Mouse (Mus musculus) testis, adult 2 months (tissue): ENCODE results near the gene H2-D1. TPM values are rescaled to one million over a fixed set of nuclear protein-coding genes. Genes with fewer than 3 reads are reported as not detected.

ENCODE experiments used
- H3K27ac ChIP-seq: fragments of 200-500 bp; 2 replicates; pipeline ENCODE4 v1.5.1; 2012; ENCODE audit warnings: low read depth, low read length; ENCODE audit not compliant: control insufficient read depth, insufficient read depth
- H3K27me3 ChIP-seq: fragments of 200-500 bp; 2 replicates; pipeline ENCODE4 v1.6.1; 2012; ENCODE audit warnings: mild to moderate bottlenecking, low read length, moderate library complexity; ENCODE audit not compliant: control insufficient read depth, insufficient read depth
- H3K36me3 ChIP-seq: fragments of 200-500 bp; 2 replicates; pipeline ENCODE4 v1.6.1; 2012; ENCODE audit warnings: mild to moderate bottlenecking, low read length; ENCODE audit not compliant: control insufficient read depth, insufficient read depth
- H3K4me1 ChIP-seq: fragments of 200-500 bp; 2 replicates; pipeline ENCODE4 v1.6.1; 2012; ENCODE audit warnings: low read length; ENCODE audit not compliant: control insufficient read depth, insufficient read depth
- H3K4me3 ChIP-seq: fragments of 200-500 bp; 2 replicates; pipeline ENCODE4 v1.5.1; 2012; ENCODE audit warnings: low read depth, mild to moderate bottlenecking, low read length, moderate library complexity, mixed read lengths; ENCODE audit not compliant: control insufficient read depth
- CTCF ChIP-seq: fragments of 200-500 bp; IDR thresholded peaks from 2 replicates; pipeline ENCODE4 v1.5.1; 2012; ENCODE audit warnings: low read depth, mild to moderate bottlenecking, inconsistent platforms, low read length, moderate library complexity; ENCODE audit not compliant: control insufficient read depth, insufficient read depth, insufficient replicate concordance
- POLR2A ChIP-seq: fragments of 200-500 bp; IDR thresholded peaks from 2 replicates; pipeline ENCODE4 v1.6.1; 2012; ENCODE audit warnings: low read depth, mild to moderate bottlenecking, inconsistent platforms, low read length, moderate library complexity; ENCODE audit not compliant: control insufficient read depth
- polyA plus RNA-seq: library from polyadenylated mRNA; depleted of rRNA; stranded (reverse); fragments of >200 nt; gene quantifications from 2 replicates; pipeline ENCODE4 v1.2.3, GENCODE M21; 2012

The H2-D1 gene
- polyA plus RNA-seq, 1 experiment: 29.6 TPM

GRCm38 (mm10) chr17:35254241-35255098 is 8.1 kb upstream of the H2-D1 start:
- peak; percentile 77; the same call in 1 of the 2 replicates for TF ChIP-seq CTCF
- no peak for TF ChIP-seq POLR2A
- H3K27ac ChIP-seq: no peak overlapping the region
- no peak overlapping the region for H3K4me3 ChIP-seq
- no peaks in the 10 kb centered on the region for H3K27me3 ChIP-seq
- H3K4me1 ChIP-seq: no peaks in the 10 kb centered on the region; the same call in none of the 2 replicates
- peaks cover 4% of the 10 kb centered on the region for H3K36me3 ChIP-seq

GRCm38 (mm10) chr17:35255301-35255700 is 7.2 kb upstream of the H2-D1 start:
- Histone ChIP-seq H3K27ac (no peak overlapping the region), H3K4me3 (no peak overlapping the region), H3K4me1 (no peaks in the 10 kb centered on the region; the same call in none of the 2 replicates), H3K36me3 (peaks cover 3% of the 10 kb centered on the region), H3K27me3 (no peaks in the 10 kb centered on the region)
- TF ChIP-seq CTCF (no peak), POLR2A (no peak)

- Histone ChIP-seq H3K36me3 (peaks cover 3% of the 10 kb centered on the region; the same call in 1 of the 2 replicates), H3K4me3 (no peak overlapping the region), H3K27ac (no peak overlapping the region), H3K4me1 (no peaks in the 10 kb centered on the region; the same call in none of the 2 replicates), H3K27me3 (no peaks in the 10 kb centered on the region)
- TF ChIP-seq POLR2A (no peak), CTCF (no peak)
Observed at GRCm38 (mm10) chr17:35255704-35256103, 6.8 kb upstream of the H2-D1 start.

- Histone ChIP-seq H3K36me3 (peaks cover 3% of the 10 kb centered on the region; the same call in 1 of the 2 replicates), H3K27me3 (no peaks in the 10 kb centered on the region), H3K4me3 (no peak overlapping the region), H3K4me1 (peaks cover 1% of the 10 kb centered on the region), H3K27ac (no peak overlapping the region)
- TF ChIP-seq CTCF (no peak), POLR2A (no peak)
Observed at GRCm38 (mm10) chr17:35257378-35257777, 5.2 kb upstream of the H2-D1 start.

- TF ChIP-seq CTCF (peak; percentile 72; the same call in 1 of the 2 replicates), POLR2A (no peak)
- Histone ChIP-seq H3K4me1 (peaks cover 5% of the 10 kb centered on the region), H3K4me3 (peak overlapping the region; percentile 54), H3K36me3 (no peaks in the 10 kb centered on the region; the same call in 1 of the 2 replicates), H3K27ac (0 out of 2 replicates have a peak overlapping the region, but pooled peaks have one; percentile 44), H3K27me3 (no peaks in the 10 kb centered on the region)
Observed at GRCm38 (mm10) chr17:35257824-35258491, 4.6 kb upstream of the H2-D1 start.

GRCm38 (mm10) chr17:35258492-35259478 is 3.7 kb upstream of the H2-D1 start:
- TF ChIP-seq POLR2A: no peak
- no peak for TF ChIP-seq CTCF
- no peaks in the 10 kb centered on the region for H3K27me3 ChIP-seq
- no peak overlapping the region for H3K4me3 ChIP-seq
- peaks cover 5% of the 10 kb centered on the region for H3K4me1 ChIP-seq
- no peak overlapping the region for H3K27ac ChIP-seq
- H3K36me3 ChIP-seq: no peaks in the 10 kb centered on the region

- TF ChIP-seq POLR2A (no peak), CTCF (no peak)
- Histone ChIP-seq H3K4me3 (no peak overlapping the region), H3K27ac (no peak overlapping the region), H3K27me3 (no peaks in the 10 kb centered on the region), H3K36me3 (no peaks in the 10 kb centered on the region), H3K4me1 (peaks cover 5% of the 10 kb centered on the region)
Observed at GRCm38 (mm10) chr17:35259621-35260020, 2.9 kb upstream of the H2-D1 start.
